Mouse (Mus musculus) midbrain, embryonic 11.5 days (tissue): Measurements from ENCODE around the gene Olfr955. TPM values are rescaled to one million over a fixed set of nuclear protein-coding genes. Genes with fewer than 3 reads are reported as not detected.

Experiments
- ATAC-seq: fragments of 200-750 bp; cut with Nextera tagmentation; 2 replicates; pipeline ENCODE4 v1.8.0; 2017; ENCODE audit warnings: moderate TSS enrichment, moderate library complexity; ENCODE audit not compliant: low FRiP score
- DNase-seq: peaks from one replicate; pipeline ENCODE4 v3.0.0; 2015; ENCODE audit warnings: low spot score; ENCODE audit errors: missing footprints
- H3K27ac ChIP-seq: fragments of 300-500 bp; sonication (generic); 2 replicates; pipeline ENCODE4 v1.5.1; 2014; ENCODE audit warnings: low read depth, low read length
- H3K27me3 ChIP-seq: fragments of 300-500 bp; sonication (generic); 2 replicates; pipeline ENCODE4 v1.6.1; 2014; ENCODE audit warnings: mild to moderate bottlenecking, low read length, moderate library complexity, mixed read lengths; ENCODE audit not compliant: control insufficient read depth, insufficient read depth
- H3K36me3 ChIP-seq: fragments of 300-500 bp; sonication (generic); 2 replicates; pipeline ENCODE4 v1.6.1; 2014; ENCODE audit warnings: mild to moderate bottlenecking, low read length, moderate library complexity, mixed read lengths; ENCODE audit not compliant: control insufficient read depth, insufficient read depth
- H3K4me1 ChIP-seq: fragments of 300-500 bp; sonication (generic); 2 replicates; pipeline ENCODE4 v1.6.1; 2014; ENCODE audit warnings: low read length; ENCODE audit not compliant: control insufficient read depth, insufficient read depth
- H3K4me2 ChIP-seq: fragments of 300-500 bp; sonication (generic); 2 replicates; pipeline ENCODE4 v1.6.1; 2014; ENCODE audit warnings: mild to moderate bottlenecking, moderate library complexity
- H3K4me3 ChIP-seq: fragments of 300-500 bp; sonication (generic); 2 replicates; pipeline ENCODE4 v1.5.1; 2014; ENCODE audit warnings: low read depth, low read length
- H3K9ac ChIP-seq: fragments of 300-500 bp; sonication (generic); 2 replicates; pipeline ENCODE4 v1.6.1; 2014; ENCODE audit warnings: low read length
- H3K9me3 ChIP-seq: fragments of 300-500 bp; sonication (generic); 2 replicates; pipeline ENCODE4 v1.6.1; 2016; ENCODE audit warnings: low read length; ENCODE audit not compliant: control insufficient read depth
- WGBS: fragments of 180-500 bp; shearing (Covaris S2); extraction: QIAGEN DNeasy Blood & Tissue Kit; methylation state at CpG from one replicate; pipeline ENCODE4 v1.1.7; 2014; 5-methylcytosine and 5-hydroxymethylcytosine counted together
- polyA plus RNA-seq: library from polyadenylated mRNA; unstranded; fragments of >200 nt; fragmentation: Nextera tagmentation; extraction: Ambion mirVana; gene quantifications from 2 replicates; pipeline ENCODE4 v1.2.1, GENCODE M21; 2014

Gene Olfr955
- not detected in 2 replicates for polyA plus RNA-seq

- no peaks in the 10 kb centered on the region for H3K27me3 ChIP-seq
- no peak for DNase-seq
- no peaks in the 10 kb centered on the region for H3K9me3 ChIP-seq
- H3K4me3 ChIP-seq = no peak within 1 kb of the TSS
- no peak within 1 kb of the TSS for H3K4me2 ChIP-seq
- H3K4me1 ChIP-seq = no peaks in the 10 kb centered on the region
- no peak within 1 kb of the TSS for H3K9ac ChIP-seq
- 60% methylated on average over 1 of the region's 1 CpGs for WGBS
- no peak for ATAC-seq
- H3K36me3 ChIP-seq = no peaks in the 10 kb centered on the region
- H3K27ac ChIP-seq = no peak within 1 kb of the TSS
Observed at GRCm38 (mm10) chr9:39471844-39472243, at the start of gene Olfr955. Gene Olfr955, minus strand, starts transcription at chr9:39471944.

GRCm38 (mm10) chr9:39518595-39518994, 46.9 kb upstream of the Olfr955 start:
- H3K27ac ChIP-seq = no peak overlapping the region
- ATAC-seq (no peak), DNase-seq (no peak)
- H3K4me1 ChIP-seq = no peaks in the 10 kb centered on the region
- no peaks in the 10 kb centered on the region for H3K36me3 ChIP-seq
- no peaks in the 10 kb centered on the region for H3K9me3 ChIP-seq
- H3K4me3 ChIP-seq = no peak overlapping the region
- H3K4me2 ChIP-seq = no peak overlapping the region
- no peak overlapping the region for H3K9ac ChIP-seq
- H3K27me3 ChIP-seq = no peaks in the 10 kb centered on the region

- H3K9me3 ChIP-seq = no peaks in the 10 kb centered on the region
- no peak within 1 kb of the TSS for H3K4me2 ChIP-seq
- DNase-seq (no peak), ATAC-seq (no peak)
- no peaks in the 10 kb centered on the region for H3K36me3 ChIP-seq
- no peaks in the 10 kb centered on the region for H3K27me3 ChIP-seq
- WGBS = 76% methylated on average over 3 of the region's 3 CpGs
- no peak within 1 kb of the TSS for H3K27ac ChIP-seq
- no peak within 1 kb of the TSS for H3K4me3 ChIP-seq
- H3K9ac ChIP-seq = no peak within 1 kb of the TSS
- H3K4me1 ChIP-seq = no peaks in the 10 kb centered on the region
Observed at GRCm38 (mm10) chr9:39515531-39515930, 43.8 kb upstream of the Olfr955 start, which contains the start of gene Olfr957. Gene Olfr957, minus strand, starts transcription at chr9:39515809.

- no peak for DNase-seq
- Histone ChIP-seq H3K27ac (no peak overlapping the region), H3K4me1 (no peaks in the 10 kb centered on the region), H3K36me3 (no peaks in the 10 kb centered on the region), H3K4me3 (no peak overlapping the region), H3K9ac (no peak overlapping the region), H3K27me3 (no peaks in the 10 kb centered on the region), H3K9me3 (no peaks in the 10 kb centered on the region), H3K4me2 (no peak overlapping the region)
- 85% methylated on average over 9 of the region's 9 CpGs for WGBS
- ATAC-seq = peak; percentile 35; the same call in 1 of the 2 replicates
Observed at GRCm38 (mm10) chr9:39509412-39509811, 37.7 kb upstream of the Olfr955 start.

GRCm38 (mm10) chr9:39508998-39509397, 37.3 kb upstream of the Olfr955 start:
- DNase-seq = peak; percentile 94
- Histone ChIP-seq H3K9me3 (no peaks in the 10 kb centered on the region), H3K36me3 (no peaks in the 10 kb centered on the region), H3K4me1 (no peaks in the 10 kb centered on the region), H3K4me2 (no peak overlapping the region), H3K4me3 (no peak overlapping the region), H3K27me3 (no peaks in the 10 kb centered on the region), H3K27ac (no peak overlapping the region), H3K9ac (no peak overlapping the region)
- WGBS = 5% methylated on average over 6 of the region's 6 CpGs
- peak; percentile 83 for ATAC-seq

- Histone ChIP-seq H3K9ac (no peak within 1 kb of the TSS), H3K4me1 (no peaks in the 10 kb centered on the region), H3K36me3 (no peaks in the 10 kb centered on the region), H3K4me3 (no peak within 1 kb of the TSS), H3K27me3 (no peaks in the 10 kb centered on the region), H3K4me2 (no peak within 1 kb of the TSS), H3K27ac (no peak within 1 kb of the TSS), H3K9me3 (no peaks in the 10 kb centered on the region)
- 94% methylated on average over 2 of the region's 2 CpGs for WGBS
- no peak for ATAC-seq
- DNase-seq = no peak
Observed at GRCm38 (mm10) chr9:39493895-39494294, 22.2 kb upstream of the Olfr955 start, which contains the start of gene Olfr44. Gene Olfr44, minus strand, starts transcription at chr9:39493995.

GRCm38 (mm10) chr9:39456401-39456800, 15.3 kb downstream of the Olfr955 start, which contains the start of gene Olfr954:
Gene Olfr954, plus strand, starts transcription at chr9:39456701.
- H3K9ac ChIP-seq = no peak within 1 kb of the TSS
- WGBS = 87% methylated on average over 6 of the region's 6 CpGs
- H3K27me3 ChIP-seq = no peaks in the 10 kb centered on the region
- no peak within 1 kb of the TSS for H3K27ac ChIP-seq
- H3K36me3 ChIP-seq = no peaks in the 10 kb centered on the region
- no peaks in the 10 kb centered on the region for H3K4me1 ChIP-seq
- no peak for DNase-seq
- H3K9me3 ChIP-seq = no peaks in the 10 kb centered on the region
- no peak for ATAC-seq
- H3K4me2 ChIP-seq = no peak within 1 kb of the TSS
- H3K4me3 ChIP-seq = no peak within 1 kb of the TSS

GRCm38 (mm10) chr9:39427048-39427447, 44.7 kb downstream of the Olfr955 start, which contains the start of gene Olfr952:
Gene Olfr952, minus strand, starts transcription at chr9:39427148.
- no peaks in the 10 kb centered on the region for H3K9me3 ChIP-seq

More at GRCm38 (mm10) chr9:39427048-39427447, 44.7 kb downstream of the Olfr955 start, which contains the start of gene Olfr952:
- Histone ChIP-seq H3K4me3 (no peak within 1 kb of the TSS), H3K27ac (no peak within 1 kb of the TSS), H3K4me2 (no peak within 1 kb of the TSS), H3K4me1 (no peaks in the 10 kb centered on the region), H3K36me3 (no peaks in the 10 kb centered on the region), H3K9ac (no peak within 1 kb of the TSS), H3K27me3 (no peaks in the 10 kb centered on the region)
- no peak for DNase-seq
- no peak for ATAC-seq
